Mouse (Mus musculus) neural tube, embryonic 11.5 days (tissue): ENCODE measurements around the gene Trmt2a. TPM values are rescaled to one million over a fixed set of nuclear protein-coding genes. Genes with fewer than 3 reads are reported as not detected.
"Not testable (repeated sequence)": the region's sequence is repeated elsewhere in the genome, so short reads cannot be mapped to it uniquely, and the experiment has no call there.

ENCODE experiments used
- ATAC-seq: fragments of 200-750 bp; cut with Nextera tagmentation; 2 replicates; pipeline ENCODE4 v1.8.0; 2017; ENCODE audit warnings: moderate number of reproducible peaks, mild to moderate bottlenecking, moderate TSS enrichment, moderate library complexity; ENCODE audit not compliant: insufficient read depth, low FRiP score, low TSS enrichment
- DNase-seq: peaks from one replicate; pipeline ENCODE4 v3.0.0-alpha.2; 2015; ENCODE audit warnings: low spot score
- H3K27ac ChIP-seq: fragments of 300-500 bp; sonication (generic); 2 replicates; pipeline ENCODE4 v1.5.1; 2014; ENCODE audit warnings: low read depth, mild to moderate bottlenecking, low read length
- H3K27me3 ChIP-seq: fragments of 300-500 bp; sonication (generic); 2 replicates; pipeline ENCODE4 v1.6.1; 2014; ENCODE audit warnings: mild to moderate bottlenecking, low read length, mixed read lengths; ENCODE audit not compliant: control insufficient read depth, insufficient read depth
- H3K36me3 ChIP-seq: fragments of 300-500 bp; sonication (generic); 2 replicates; pipeline ENCODE4 v1.6.1; 2014; ENCODE audit warnings: mild to moderate bottlenecking, low read length, moderate library complexity, mixed read lengths; ENCODE audit not compliant: control insufficient read depth, insufficient read depth
- H3K4me1 ChIP-seq: fragments of 300-500 bp; sonication (generic); 2 replicates; pipeline ENCODE4 v1.6.1; 2014; ENCODE audit warnings: low read length, mixed read lengths; ENCODE audit not compliant: control insufficient read depth, insufficient read depth
- H3K4me2 ChIP-seq: fragments of 300-500 bp; sonication (generic); 2 replicates; pipeline ENCODE4 v1.6.1; 2014; ENCODE audit warnings: low read depth, mild to moderate bottlenecking, moderate library complexity
- H3K4me3 ChIP-seq: fragments of 300-500 bp; sonication (generic); 2 replicates; pipeline ENCODE4 v1.5.1; 2014; ENCODE audit warnings: low read depth, low read length
- H3K9ac ChIP-seq: fragments of 300-500 bp; sonication (generic); 2 replicates; pipeline ENCODE4 v1.6.1; 2014; ENCODE audit warnings: mild to moderate bottlenecking, low read length
- H3K9me3 ChIP-seq: fragments of 300-500 bp; sonication (generic); 2 replicates; pipeline ENCODE4 v1.6.1; 2016; ENCODE audit warnings: low read length; ENCODE audit not compliant: control insufficient read depth
- WGBS: fragments of 180-500 bp; shearing (Covaris S2); extraction: QIAGEN DNeasy Blood & Tissue Kit; methylation state at CpG from one replicate; pipeline ENCODE4 v1.1.7; 2014; 5-methylcytosine and 5-hydroxymethylcytosine counted together
- microRNA counts: library from miRNA; unstranded; fragments of <30 nt; microRNA quantifications from one replicate; lab custom pipeline; 2015
- microRNA-seq: library from miRNA; unstranded; fragments of <30 nt; microRNA quantifications from one replicate; pipeline ENCODE4, GENCODE M21; 2016
- polyA plus RNA-seq: library from polyadenylated mRNA; unstranded; fragments of >200 nt; fragmentation: Nextera tagmentation; extraction: Ambion mirVana; gene quantifications from 2 replicates; pipeline ENCODE4 v1.2.1, GENCODE M21; 2014

Gene Trmt2a
- polyA plus RNA-seq, 1 experiment from 2014 or later, result 93.9 TPM

- H3K27ac ChIP-seq, result 0 out of 2 replicates have a peak overlapping the region, but pooled peaks have one; percentile 44
- not testable (repeated sequence) for H3K9me3 ChIP-seq, DNase-seq, H3K36me3 ChIP-seq, H3K27me3 ChIP-seq
- H3K4me2 ChIP-seq, result peak overlapping the region; percentile 98
- WGBS, result 5% methylated on average over 9 of the region's 10 CpGs
- peak overlapping the region; percentile 98 for H3K4me3 ChIP-seq
- H3K4me1 ChIP-seq, result peaks cover 17% of the 10 kb centered on the region
- peak overlapping the region; percentile 97 for H3K9ac ChIP-seq
- 0 out of 2 replicates have a peak, but pooled peaks have one; percentile 1 for ATAC-seq
These were observed 41.1 kb downstream of the Trmt2a start for GRCm38 (mm10) chr16:18289614-18290013.

MicroRNAs encoded within 50 kb of the gene (microRNA counts, 519-probe panel; counts per million panel counts)
- 171 counts per million, percentile 57 among the panel's probes with 10 or more counts for microRNA mmu-miR-1306 (lab: Ali Mortazavi, UCI)

Small RNA genes within 50 kb of the gene (microRNA-seq; reads per million reads assigned to microRNA genes)
- gene Gm24572 (3.1 reads per million, percentile 6 among the genes with 10 or more reads in this experiment), gene Mir1306 (246 reads per million, percentile 62 among the genes with 10 or more reads in this experiment)

Other genes with a start within 250 kb of the Trmt2a start
- 142 and 147 TPM in 2 replicates for gene Dgcr6, start 195.8 kb upstream of the Trmt2a start, polyA plus RNA-seq
- gene Prodh, start 158.5 kb upstream of the Trmt2a start, polyA plus RNA-seq, result 8.6 and 10.3 TPM in 2 replicates
- gene Rtn4r, start 121.0 kb upstream of the Trmt2a start, polyA plus RNA-seq, result 9.6 and 10.7 TPM in 2 replicates
- not detected in 2 replicates for gene Ccdc188, start 30.8 kb upstream of the Trmt2a start, polyA plus RNA-seq
- gene Zdhhc8, start 13.5 kb upstream of the Trmt2a start, polyA plus RNA-seq, result 13.1 and 13.6 TPM in 2 replicates
- 953 and 1,053 TPM in 2 replicates for gene Ranbp1, start 53 bp downstream of the Trmt2a start, polyA plus RNA-seq
- gene Gm49776, start 9.6 kb downstream of the Trmt2a start, polyA plus RNA-seq, result 3.6 and 9.2 TPM in 2 replicates
- 34.0 and 40.9 TPM in 2 replicates for gene Dgcr8, start 40.6 kb downstream of the Trmt2a start, polyA plus RNA-seq
- 43.4 and 49.8 TPM in 2 replicates for gene Tango2, start 99.4 kb downstream of the Trmt2a start, polyA plus RNA-seq
- gene Arvcf, start 99.5 kb downstream of the Trmt2a start, polyA plus RNA-seq, result 81.6 and 82.2 TPM in 2 replicates
- 20.4 TPM in 2 replicates for gene Txnrd2, start 177.7 kb downstream of the Trmt2a start, polyA plus RNA-seq
- 60.8 and 64.0 TPM in 2 replicates for gene Comt, start 178.2 kb downstream of the Trmt2a start, polyA plus RNA-seq